Mouse (Mus musculus): Measurements from ENCODE around the gene Basp1.

Basp1 gene

GRCm38 (mm10) chr15:25387572-25387971 lies 26.0 kb downstream of the Basp1 start:
- in situ Hi-C loops (cut with MboI; ENCODE audit: low pct_unique_long_range_greater_than_20kb in 1 of 2, low sequenced_read_pairs in 2 of 2, unreplicated experiment in 1 of 2): no loop called here

GRCm38 (mm10) chr15:25380051-25380450 lies 33.5 kb downstream of the Basp1 start:
- in situ Hi-C loops (cut with MboI; ENCODE audit: low pct_unique_long_range_greater_than_20kb in 1 of 2, low sequenced_read_pairs in 2 of 2, unreplicated experiment in 1 of 2): no loop called here

DNA sequence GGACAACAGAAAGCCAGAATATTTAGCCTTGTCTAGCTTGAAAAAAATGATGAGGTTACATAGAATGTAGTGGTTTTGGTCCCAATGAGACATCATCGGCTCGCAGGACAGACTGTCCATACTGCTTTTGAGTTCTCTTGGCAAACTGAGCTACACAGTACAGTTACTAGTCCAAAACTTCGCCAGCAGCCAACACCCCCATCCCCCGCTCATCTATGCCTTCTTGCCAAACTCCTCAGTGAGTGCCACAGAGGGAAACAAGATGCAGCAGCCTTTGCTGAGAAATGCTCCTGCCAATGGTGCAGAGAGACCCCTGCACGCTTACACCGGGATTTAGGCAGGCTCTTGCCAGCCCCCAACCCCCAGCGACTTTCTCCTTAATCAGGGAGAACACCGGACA lies 34.9 kb downstream of the Basp1 start:
- in situ Hi-C loops (cut with MboI; ENCODE audit: low pct_unique_long_range_greater_than_20kb in 1 of 2, low sequenced_read_pairs in 2 of 2, unreplicated experiment in 1 of 2): no loop called here

DNA sequence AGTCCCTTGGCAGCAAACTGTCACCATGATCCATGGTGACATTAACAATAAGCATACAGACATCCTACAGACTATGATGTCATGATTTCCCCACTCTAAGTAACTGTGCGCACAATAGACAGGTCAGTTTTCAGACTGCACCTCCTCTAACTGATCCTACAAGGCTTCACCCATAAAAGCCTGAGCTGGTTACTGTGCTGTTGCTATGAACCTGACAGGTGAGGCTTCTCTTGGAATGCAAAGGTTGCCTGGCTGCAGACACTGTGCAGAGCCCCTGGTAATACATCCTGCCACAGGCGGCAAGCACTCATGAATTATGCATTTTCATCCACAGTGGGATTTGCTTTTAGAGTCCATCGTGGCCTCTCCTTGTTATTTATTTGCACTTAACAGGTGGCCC lies 36.6 kb downstream of the Basp1 start:
- in situ Hi-C loops (cut with MboI; ENCODE audit: low pct_unique_long_range_greater_than_20kb in 1 of 2, low sequenced_read_pairs in 2 of 2, unreplicated experiment in 1 of 2): no loop called here

GRCm38 (mm10) chr15:25373486-25373885 lies 40.1 kb downstream of the Basp1 start:
- in situ Hi-C loops (cut with MboI; ENCODE audit: low pct_unique_long_range_greater_than_20kb in 1 of 2, low sequenced_read_pairs in 2 of 2, unreplicated experiment in 1 of 2): no loop called here

DNA sequence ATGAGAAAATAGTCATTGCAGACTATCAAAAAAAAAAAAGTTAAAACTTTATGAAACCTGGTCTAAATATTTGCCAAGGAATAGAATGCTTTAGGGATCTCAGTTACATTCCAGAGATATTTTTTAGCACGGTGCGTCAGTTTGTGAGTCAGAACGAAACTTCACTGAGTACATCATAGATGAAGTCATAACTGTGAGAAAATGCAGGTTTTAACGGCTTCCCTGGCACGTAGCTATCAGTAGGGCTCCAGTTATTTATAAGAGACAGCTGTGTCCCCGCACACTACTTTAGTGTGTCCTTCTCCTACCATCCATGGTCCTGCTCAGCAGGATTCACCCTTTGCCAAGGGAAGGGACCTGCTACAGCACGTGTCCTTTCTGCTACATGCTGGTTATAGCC lies 44.0 kb downstream of the Basp1 start:
- in situ Hi-C loops (cut with MboI; ENCODE audit: low pct_unique_long_range_greater_than_20kb in 1 of 2, low sequenced_read_pairs in 2 of 2, unreplicated experiment in 1 of 2): no loop called here

DNA sequence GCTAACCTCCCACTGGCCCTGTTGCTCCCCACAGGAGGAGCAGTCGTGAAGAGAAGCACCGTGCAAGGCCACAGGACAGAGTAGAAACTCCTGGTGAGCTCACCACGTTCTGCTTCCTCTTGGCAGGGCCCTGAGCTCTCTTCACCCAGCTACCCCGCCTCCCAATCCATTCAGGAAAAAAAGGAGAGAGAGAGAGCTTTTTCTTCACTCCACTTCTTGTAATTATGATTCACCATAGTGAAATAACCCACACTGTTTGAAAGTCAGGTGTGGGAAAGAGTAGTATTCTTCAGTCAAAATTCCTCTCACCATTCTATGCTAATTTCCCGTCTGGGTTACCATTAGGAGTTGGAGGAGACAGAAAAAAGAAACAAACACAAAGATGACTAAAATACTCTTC lies 48.1 kb downstream of the Basp1 start:
- in situ Hi-C loops (cut with MboI; ENCODE audit: low pct_unique_long_range_greater_than_20kb in 1 of 2, low sequenced_read_pairs in 2 of 2, unreplicated experiment in 1 of 2): no loop called here

DNA sequence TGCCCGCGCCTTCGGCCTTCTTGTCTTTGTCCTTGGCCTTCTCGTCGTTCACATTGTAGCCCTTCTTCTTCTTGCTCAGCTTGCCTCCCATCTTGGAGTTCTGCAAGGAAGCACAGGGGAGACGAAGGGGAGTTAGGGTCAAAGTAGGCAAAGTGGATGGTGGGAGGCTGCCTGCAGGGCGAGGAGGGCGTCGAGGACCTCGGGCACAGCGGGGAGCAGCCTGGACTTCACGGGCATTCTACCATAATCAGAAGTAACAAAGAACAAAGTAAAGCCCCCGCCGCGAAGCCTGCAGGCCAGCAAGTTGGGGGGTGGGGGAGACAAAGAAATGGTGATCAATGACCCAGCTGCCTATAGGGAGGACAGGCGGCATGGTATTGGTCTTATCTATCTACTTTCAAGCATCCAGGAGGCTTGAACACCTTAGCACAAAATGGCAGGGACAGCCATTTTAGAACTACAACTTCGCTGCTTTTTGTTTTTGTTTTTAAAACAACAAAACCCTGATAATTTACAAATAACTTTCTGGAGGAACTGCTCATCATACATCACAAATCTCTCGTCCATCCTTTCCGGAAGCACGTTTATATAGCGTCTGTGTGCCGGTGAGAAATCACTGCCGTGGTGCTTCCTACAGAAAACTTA lies 48.6 kb downstream of the Basp1 start:
- in situ Hi-C loops (cut with MboI; ENCODE audit: low pct_unique_long_range_greater_than_20kb in 1 of 2, low sequenced_read_pairs in 2 of 2, unreplicated experiment in 1 of 2): no loop called here

GRCm38 (mm10) chr15:25364160-25364818 lies 49.3 kb downstream of the Basp1 start:
- in situ Hi-C loops (cut with MboI; ENCODE audit: low pct_unique_long_range_greater_than_20kb in 1 of 2, low sequenced_read_pairs in 2 of 2, unreplicated experiment in 1 of 2): no loop called here

DNA sequence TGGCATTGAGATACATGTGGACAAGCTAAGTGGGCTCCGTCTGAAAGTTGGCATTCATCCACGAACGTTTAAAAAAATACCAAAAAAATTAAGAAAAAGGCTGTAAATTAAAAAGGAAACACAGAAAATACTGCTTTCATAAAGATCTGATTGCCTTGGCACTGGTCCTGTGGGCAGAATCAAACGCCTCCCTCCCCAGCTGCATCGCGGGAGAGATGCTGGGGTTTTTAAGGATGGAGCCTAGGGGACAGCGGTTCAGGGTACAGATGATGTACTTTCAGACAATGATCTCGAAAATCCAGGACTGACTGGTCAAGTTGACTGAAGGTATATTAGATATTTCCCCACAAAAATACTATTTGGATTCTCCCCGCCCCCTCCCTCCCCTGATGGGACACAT lies 49.9 kb downstream of the Basp1 start:
- in situ Hi-C loops (cut with MboI; ENCODE audit: low pct_unique_long_range_greater_than_20kb in 1 of 2, low sequenced_read_pairs in 2 of 2, unreplicated experiment in 1 of 2): no loop called here

GRCm38 (mm10) chr15:25360825-25361224 lies 52.7 kb downstream of the Basp1 start:
- in situ Hi-C loops (cut with MboI; ENCODE audit: low pct_unique_long_range_greater_than_20kb in 1 of 2, low sequenced_read_pairs in 2 of 2, unreplicated experiment in 1 of 2): no loop called here

DNA sequence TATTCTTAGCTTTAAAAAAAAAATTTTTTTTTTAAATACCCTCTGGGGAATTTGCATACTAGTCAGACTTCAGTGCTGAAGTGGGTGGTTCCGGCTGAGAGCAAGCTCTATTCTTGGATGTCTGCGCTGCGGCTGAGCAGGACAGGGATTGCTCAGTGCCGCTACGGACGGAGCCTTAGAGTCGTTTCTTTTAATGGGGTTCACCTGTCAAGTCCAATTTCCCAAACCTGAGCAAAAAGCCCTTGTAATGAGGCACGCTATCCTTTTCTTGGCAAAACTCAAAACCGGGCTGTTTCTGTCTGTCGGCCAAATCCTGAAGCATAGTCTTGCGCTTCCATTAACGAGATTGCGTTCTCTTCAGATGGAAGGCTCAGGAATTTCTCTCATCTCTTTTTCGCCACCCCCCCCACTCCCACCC lies 54.9 kb downstream of the Basp1 start:
- in situ Hi-C loops (cut with MboI; ENCODE audit: low pct_unique_long_range_greater_than_20kb in 1 of 2, low sequenced_read_pairs in 2 of 2, unreplicated experiment in 1 of 2): no loop called here

- in situ Hi-C loops (cut with MboI; ENCODE audit: low pct_unique_long_range_greater_than_20kb in 1 of 2, low sequenced_read_pairs in 2 of 2, unreplicated experiment in 1 of 2): no loop called here
Observed at GRCm38 (mm10) chr15:25355339-25355738, 58.2 kb downstream of the Basp1 start.

- in situ Hi-C loops (cut with MboI; ENCODE audit: low pct_unique_long_range_greater_than_20kb in 1 of 2, low sequenced_read_pairs in 2 of 2, unreplicated experiment in 1 of 2): no loop called here
Observed at GRCm38 (mm10) chr15:25354738-25355137, 58.8 kb downstream of the Basp1 start.

- in situ Hi-C loops (cut with MboI; ENCODE audit: low pct_unique_long_range_greater_than_20kb in 1 of 2, low sequenced_read_pairs in 2 of 2, unreplicated experiment in 1 of 2): no loop called here
Observed at GRCm38 (mm10) chr15:25353498-25353897, 60.1 kb downstream of the Basp1 start.

DNA sequence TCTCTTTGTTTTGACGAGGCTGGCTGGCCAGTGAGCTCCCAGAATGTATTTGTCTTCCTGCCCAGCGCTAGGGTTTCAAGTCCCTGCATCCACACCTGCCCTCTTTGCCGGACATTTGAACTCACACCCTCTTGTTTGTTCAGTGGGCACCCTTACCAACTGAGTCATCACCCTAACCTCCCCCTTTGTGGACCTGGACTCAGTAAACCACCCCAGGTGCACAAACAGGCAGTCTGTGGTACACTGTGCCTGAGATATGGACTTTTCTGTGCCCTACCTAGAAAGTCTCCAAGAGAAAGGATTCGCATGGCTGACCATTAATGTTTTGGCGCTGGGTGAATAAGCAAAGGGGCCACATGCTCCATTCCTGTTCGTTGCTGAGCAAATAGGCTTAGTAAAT lies 70.3 kb downstream of the Basp1 start:
- in situ Hi-C loops (cut with MboI; ENCODE audit: low pct_unique_long_range_greater_than_20kb in 1 of 2, low sequenced_read_pairs in 2 of 2, unreplicated experiment in 1 of 2): no loop called here

DNA sequence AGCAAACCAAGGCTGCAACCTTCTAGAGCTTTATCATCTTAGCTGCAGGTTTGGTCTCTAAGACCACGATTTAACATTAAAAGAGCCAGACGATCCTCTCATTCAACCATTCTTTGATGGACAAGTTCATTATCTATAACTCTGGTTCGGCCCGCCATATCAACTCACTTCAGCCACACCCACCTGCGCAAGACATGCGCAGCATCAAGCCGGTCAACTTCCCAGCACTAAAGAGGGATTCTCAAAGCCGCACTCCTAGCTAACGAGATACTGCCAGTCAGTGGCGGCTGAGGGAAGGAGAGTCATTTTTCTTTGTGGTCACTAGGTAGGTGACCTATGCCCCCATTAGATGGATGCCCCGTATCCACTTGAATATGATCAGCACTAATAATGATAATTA lies 78.3 kb downstream of the Basp1 start:
- in situ Hi-C loops (cut with MboI; ENCODE audit: low pct_unique_long_range_greater_than_20kb in 1 of 2, low sequenced_read_pairs in 2 of 2, unreplicated experiment in 1 of 2): no loop called here

- in situ Hi-C loops (cut with MboI; ENCODE audit: low pct_unique_long_range_greater_than_20kb in 1 of 2, low sequenced_read_pairs in 2 of 2, unreplicated experiment in 1 of 2): no loop called here
Observed at GRCm38 (mm10) chr15:25331877-25332445, 81.6 kb downstream of the Basp1 start.

- in situ Hi-C loops (cut with MboI; ENCODE audit: low pct_unique_long_range_greater_than_20kb in 1 of 2, low sequenced_read_pairs in 2 of 2, unreplicated experiment in 1 of 2): no loop called here
Observed at GRCm38 (mm10) chr15:25330946-25331345, 82.6 kb downstream of the Basp1 start.

GRCm38 (mm10) chr15:25322601-25323000 lies 91.0 kb downstream of the Basp1 start:
- in situ Hi-C loops (cut with MboI; ENCODE audit: low pct_unique_long_range_greater_than_20kb in 1 of 2, low sequenced_read_pairs in 2 of 2, unreplicated experiment in 1 of 2): no loop called here

Measured in mouse embryonic stem cell (cell line).